In genomic region chr17:35021163-35021808, GRCm38 (mm10) we compare ENCODE assay signal across 8 mouse cellular contexts. TPM values are rescaled to one million over a fixed set of nuclear protein-coding genes. Genes with fewer than 3 reads are reported as not detected.
DNase-seq lines count a peak whose midpoint lies in the region; ATAC-seq and TF ChIP-seq lines count a peak whose summit lies in the region.

No protein-coding gene starts in this region.

- 0 out of 2 replicates have a peak, but pooled peaks have one; percentile 12 for ATAC-seq in G1E (ENCODE audit: extremely low read depth, insufficient number of reproducible peaks, low FRiP score, poor library complexity, severe bottlenecking)
- peak; percentile 66 for ATAC-seq in forebrain, postnatal 0 days
- no peak for ATAC-seq in lung, embryonic 15.5 days (ENCODE audit: borderline replicate concordance, extremely low read depth, low FRiP score, low TSS enrichment)

- H3K27ac ChIP-seq in forebrain, postnatal 0 days (ENCODE audit: low read depth, low read length), result peak overlapping the region; percentile 21; the same call in 1 of the 2 replicates
- H3K27ac ChIP-seq in lung, embryonic 15.5 days, result peak overlapping the region; percentile 49

- peak overlapping the region; percentile 68; the same call in 1 of the 2 replicates for H3K4me3 ChIP-seq in G1E (ENCODE audit: low read depth, low read length)
- no peak overlapping the region for H3K4me3 ChIP-seq in forebrain, postnatal 0 days (ENCODE audit: low read depth, low read length)
- H3K4me3 ChIP-seq in lung, embryonic 15.5 days, result no peak overlapping the region

- DNase-seq in G1E (ENCODE audit: low spot score), result peak; percentile 69
- peak; percentile 89 to 90 for DNase-seq in cerebellum, adult 18-20 months
- DNase-seq in forebrain, postnatal 0 days, result peak; percentile 77
- peak; percentile 96 for DNase-seq in heart, postnatal 4 days
- DNase-seq in layer of hippocampus, adult 9-10 months (ENCODE audit: low spot score), result peak; percentile 71
- peak; percentile 87 for DNase-seq in ovary, postnatal 36 days (ENCODE audit: low spot score)
- DNase-seq in thymus, postnatal 14 days, result peak; percentile 94

- H3K9me3 ChIP-seq in G1E (replicated peaks), result no peaks in the 10 kb centered on the region
- no peaks in the 10 kb centered on the region for H3K9me3 ChIP-seq in forebrain, postnatal 0 days (ENCODE audit: low read length)
- no peaks in the 10 kb centered on the region for H3K9me3 ChIP-seq in lung, embryonic 15.5 days

- 6% methylated on average over 17 of the region's 17 CpGs for WGBS in forebrain, postnatal 0 days
- WGBS in lung, embryonic 15.5 days, result 9% methylated on average over 16 of the region's 17 CpGs

- 0 out of 2 replicates have a peak overlapping the region, but pooled peaks have one; percentile 10 for H3K4me2 ChIP-seq in forebrain, postnatal 0 days (ENCODE audit: low read depth)
- H3K4me2 ChIP-seq in lung, embryonic 15.5 days, result peak overlapping the region; percentile 32

- peak; percentile 87 for TF ChIP-seq CTCF in G1E (IDR thresholded peaks at IDR 0.05; ENCODE audit: low read depth, low read length)
- peak; percentile 95 for TF ChIP-seq CTCF in forebrain, postnatal 0 days (IDR thresholded peaks at IDR 0.05; ENCODE audit: low read depth)

- H3K4me1 ChIP-seq in G1E (ENCODE audit: insufficient read depth, low read depth, low read length), result peaks cover 94% of the 10 kb centered on the region
- peaks cover 4% of the 10 kb centered on the region; the same call in 1 of the 2 replicates for H3K4me1 ChIP-seq in forebrain, postnatal 0 days (ENCODE audit: insufficient read depth)
- H3K4me1 ChIP-seq in lung, embryonic 15.5 days, result peaks cover 20% of the 10 kb centered on the region

- no peak overlapping the region for H3K9ac ChIP-seq in forebrain, postnatal 0 days
- H3K9ac ChIP-seq in lung, embryonic 15.5 days, result no peak overlapping the region

- H3K27me3 ChIP-seq in G1E (ENCODE audit: insufficient read depth, low read length), result no peaks in the 10 kb centered on the region
- H3K27me3 ChIP-seq in forebrain, postnatal 0 days (ENCODE audit: insufficient read depth, low read length), result no peaks in the 10 kb centered on the region; the same call in 1 of the 2 replicates
- no peaks in the 10 kb centered on the region for H3K27me3 ChIP-seq in lung, embryonic 15.5 days

- peaks cover 68% of the 10 kb centered on the region for H3K36me3 ChIP-seq in G1E (replicated peaks)
- H3K36me3 ChIP-seq in forebrain, postnatal 0 days (ENCODE audit: insufficient read depth), result peaks cover 4% of the 10 kb centered on the region; the same call in 1 of the 2 replicates
- H3K36me3 ChIP-seq in lung, embryonic 15.5 days, result peaks cover under 1% of the 10 kb centered on the region; the same call in 1 of the 2 replicates

RNA-seq across cellular contexts. Expression of gene Vwa7, which starts 4.9 kb away (rescaled TPM):
- total RNA-seq in G1E (2014; fragmentation: Nextera tagmentation) (0.53 and 0.60 TPM in 2 replicates), G1E (2017) (3.5 TPM in 2 replicates)
- polyA plus RNA-seq in G1E (2012), result 1.5 TPM in 2 replicates
- total RNA-seq in forebrain, postnatal 0 days (2014; rRNA removed), result 0.14 and 0.31 TPM in 2 replicates
- polyA plus RNA-seq in forebrain, postnatal 0 days (2015; fragmentation: Nextera tagmentation; extraction: Ambion mirVana), result 0.08 TPM in 1 of 2 replicates, not detected in the other
- total RNA-seq in heart, postnatal 4 days (2021), result 1 to 10 TPM; 1.6 to 1.8 TPM
- 0.14 and 0.25 TPM in 2 replicates for polyA plus RNA-seq in lung, embryonic 15.5 days (2015; fragmentation: Nextera tagmentation; extraction: Ambion mirVana)

RNA-seq across cellular contexts. Expression of gene Sapcd1, which starts 6.5 kb away (rescaled TPM):
- total RNA-seq in G1E (2014; fragmentation: Nextera tagmentation) (35.3 and 35.5 TPM in 2 replicates), G1E (2017) (156 and 206 TPM in 2 replicates)
- polyA plus RNA-seq in G1E (2012), result 90.0 and 101 TPM in 2 replicates
- total RNA-seq in forebrain, postnatal 0 days (2014; rRNA removed), result 2.2 and 2.7 TPM in 2 replicates
- polyA plus RNA-seq in forebrain, postnatal 0 days (2015; fragmentation: Nextera tagmentation; extraction: Ambion mirVana), result 1.6 TPM in 2 replicates
- total RNA-seq in heart, postnatal 4 days (2021), result 1 to 10 TPM in 1 of 2 experiments, under 1 TPM in 1; 0.74 to 1.3 TPM
- polyA plus RNA-seq in lung, embryonic 15.5 days (2015; fragmentation: Nextera tagmentation; extraction: Ambion mirVana), result 7.2 and 7.7 TPM in 2 replicates

RNA-seq across cellular contexts. Expression of gene Vars, which starts 20.5 kb away (rescaled TPM):
- total RNA-seq in G1E (2014; fragmentation: Nextera tagmentation), result 262 and 289 TPM in 2 replicates
- 99.3 and 130 TPM in 2 replicates for total RNA-seq in G1E (2017)
- polyA plus RNA-seq in G1E (2012), result 1,339 and 1,437 TPM in 2 replicates
- 84.4 and 93.4 TPM in 2 replicates for total RNA-seq in forebrain, postnatal 0 days (2014; rRNA removed)
- polyA plus RNA-seq in forebrain, postnatal 0 days (2015; fragmentation: Nextera tagmentation; extraction: Ambion mirVana), result 36.7 and 45.4 TPM in 2 replicates
- total RNA-seq in heart, postnatal 4 days (2021), result 10 to 100 TPM; 46.7 to 49.0 TPM
- polyA plus RNA-seq in lung, embryonic 15.5 days (2015; fragmentation: Nextera tagmentation; extraction: Ambion mirVana), result 128 and 129 TPM in 2 replicates

RNA-seq across cellular contexts. Expression of gene Msh5, which starts 25.3 kb away (rescaled TPM):
- 41.7 and 45.5 TPM in 2 replicates for total RNA-seq in G1E (2014; fragmentation: Nextera tagmentation)
- 11.8 and 12.4 TPM in 2 replicates for total RNA-seq in G1E (2017)
- 11.3 and 11.5 TPM in 2 replicates for polyA plus RNA-seq in G1E (2012)
- total RNA-seq in forebrain, postnatal 0 days (2014; rRNA removed), result 1.3 and 2.2 TPM in 2 replicates
- 1.1 and 1.3 TPM in 2 replicates for polyA plus RNA-seq in forebrain, postnatal 0 days (2015; fragmentation: Nextera tagmentation; extraction: Ambion mirVana)
- total RNA-seq in heart, postnatal 4 days (2021), result 1 to 10 TPM; 4.0 to 6.5 TPM
- 4.4 TPM in 2 replicates for polyA plus RNA-seq in lung, embryonic 15.5 days (2015; fragmentation: Nextera tagmentation; extraction: Ambion mirVana)

RNA-seq across cellular contexts. Expression of gene Clic1, which starts 28.5 kb away (rescaled TPM):
- total RNA-seq in G1E (2014; fragmentation: Nextera tagmentation) (211 and 218 TPM in 2 replicates), G1E (2017) (562 and 724 TPM in 2 replicates)
- 233 and 258 TPM in 2 replicates for polyA plus RNA-seq in G1E (2012)
- 26.8 and 29.3 TPM in 2 replicates for total RNA-seq in forebrain, postnatal 0 days (2014; rRNA removed)
- 47.9 and 50.5 TPM in 2 replicates for polyA plus RNA-seq in forebrain, postnatal 0 days (2015; fragmentation: Nextera tagmentation; extraction: Ambion mirVana)
- total RNA-seq in heart, postnatal 4 days (2021), result 100 to 1,000 TPM; 166 to 167 TPM
- 283 and 300 TPM in 2 replicates for polyA plus RNA-seq in lung, embryonic 15.5 days (2015; fragmentation: Nextera tagmentation; extraction: Ambion mirVana)
